Mouse (Mus musculus): ENCODE data around the gene Gm20388.

- TF ChIP-seq CTCF (IDR thresholded peaks at IDR 0.05; ENCODE audit: low read depth) (no peak), EP300 (IDR thresholded peaks at IDR 0.05; ENCODE audit: low read depth) (no peak)
Measured at GRCm38 (mm10) chr8:122463651-122464640, 2553.3 kb downstream of the Gm20388 start.
